Mouse (Mus musculus) MEL (cell line): ENCODE measurements around the gene Pick1. TPM values are rescaled to one million over a fixed set of nuclear protein-coding genes. Genes with fewer than 3 reads are reported as not detected.

Source experiments
- DNase-seq: peaks from one replicate; pipeline ENCODE4 v3.0.0; 2011; ENCODE audit warnings: low read depth, low spot score
- H3K27ac ChIP-seq: 2 replicates; pipeline ENCODE4 v1.5.1; 2012; ENCODE audit warnings: low read depth, mild to moderate bottlenecking, control low read depth, low read length, moderate library complexity; ENCODE audit not compliant: control insufficient read depth
- H3K27me3 ChIP-seq, 2 experiments: fragments of 150-350 bp in 1 of 2; sonication (generic) in 1 of 2; 2 replicates each; pipeline ENCODE4 v1.6.1; 2012; ENCODE audit warnings: low read length in 2 of 2, mild to moderate bottlenecking in 2 of 2, improper control_type of control experiment in 1 of 2, moderate library complexity in 1 of 2; ENCODE audit not compliant: insufficient read depth in 2 of 2, control insufficient read depth in 1 of 2
- H3K36me3 ChIP-seq, 2 experiments: 2 replicates each; pipeline ENCODE4 v1.6.1; 2012 to 2014; ENCODE audit warnings: low read length in 2 of 2, improper control_type of control experiment in 1 of 2, inconsistent platforms in 1 of 2, mild to moderate bottlenecking in 1 of 2; ENCODE audit not compliant: insufficient read depth in 2 of 2, control insufficient read depth in 1 of 2
- H3K4me1 ChIP-seq, 2 experiments: fragments of 150-350 bp in 1 of 2; sonication (generic) in 1 of 2; 2 replicates each; pipeline ENCODE4 v1.6.1; 2012; ENCODE audit warnings: low read length in 2 of 2, improper control_type of control experiment in 1 of 2, mild to moderate bottlenecking in 1 of 2; ENCODE audit not compliant: insufficient read depth in 2 of 2, control insufficient read depth in 1 of 2
- H3K4me3 ChIP-seq, 2 experiments: fragments of 150-350 bp in 1 of 2; sonication (generic) in 1 of 2; 2 replicates each; pipeline ENCODE4 v1.5.1; 2012; ENCODE audit warnings: low read depth in 2 of 2, low read length in 2 of 2, mild to moderate bottlenecking in 2 of 2, moderate library complexity in 2 of 2, control low read depth in 1 of 2, improper control_type of control experiment in 1 of 2; ENCODE audit not compliant: control insufficient read depth in 1 of 2, insufficient read depth in 1 of 2
- H3K79me2 ChIP-seq: 2 replicates; pipeline ENCODE4 v1.6.1; 2012; ENCODE audit warnings: mild to moderate bottlenecking, low read length, moderate library complexity; ENCODE audit not compliant: control insufficient read depth, poor library complexity, insufficient read depth
- H3K9ac ChIP-seq: 2 replicates; pipeline ENCODE4 v1.6.1; 2012; ENCODE audit warnings: low read depth, mild to moderate bottlenecking, control low read depth, low read length, moderate library complexity; ENCODE audit not compliant: control insufficient read depth, poor library complexity, severe bottlenecking
- H3K9me3 ChIP-seq: fragments of 150-350 bp; sonication (generic); replicated peaks from 2 replicates; pipeline ENCODE4 v1.6.1; 2012; ENCODE audit warnings: mild to moderate bottlenecking, low read length, improper control_type of control experiment, moderate library complexity; ENCODE audit not compliant: insufficient read depth
- BHLHE40 ChIP-seq: IDR thresholded peaks from 2 replicates; pipeline ENCODE4 v1.6.1; 2012; ENCODE audit warnings: low read depth, mild to moderate bottlenecking, inconsistent platforms, low read length, improper control_type of control experiment, borderline replicate concordance
- CHD1 ChIP-seq: IDR thresholded peaks from 2 replicates; pipeline ENCODE4 v1.6.1; 2012; ENCODE audit warnings: low read depth, mild to moderate bottlenecking, inconsistent platforms, low read length, improper control_type of control experiment
- CHD2 ChIP-seq: IDR thresholded peaks from 2 replicates; pipeline ENCODE4 v1.6.1; 2011; ENCODE audit warnings: low read length, improper control_type of control experiment
- E2F4 ChIP-seq: IDR thresholded peaks from 2 replicates; pipeline ENCODE4 v1.6.1; 2011; ENCODE audit warnings: low read depth, low read length, improper control_type of control experiment, borderline replicate concordance
- ELF1 ChIP-seq: IDR thresholded peaks from 2 replicates; pipeline ENCODE4 v1.6.1; 2014; ENCODE audit warnings: low read depth, mild to moderate bottlenecking, inconsistent platforms, low read length, improper control_type of control experiment, moderate library complexity
- ETS1 ChIP-seq: IDR thresholded peaks from 2 replicates; pipeline ENCODE4 v1.6.1; 2012; ENCODE audit warnings: low read depth, mild to moderate bottlenecking, inconsistent platforms, low read length, improper control_type of control experiment, moderate library complexity
- JUND ChIP-seq: IDR thresholded peaks from 2 replicates; pipeline ENCODE4 v1.6.1; 2011; ENCODE audit warnings: low read depth, mild to moderate bottlenecking, improper control_type of control experiment, low read length
- KAT2A ChIP-seq: conservative IDR thresholded peaks from 2 replicates; pipeline ENCODE4 v1.6.1; 2012; ENCODE audit warnings: low read depth, low read length, improper control_type of control experiment, inconsistent platforms
- MAFK ChIP-seq: IDR thresholded peaks from 2 replicates; pipeline ENCODE4 v1.6.1; 2011; ENCODE audit warnings: low read depth, mild to moderate bottlenecking, low read length, improper control_type of control experiment, borderline replicate concordance
- MEF2A ChIP-seq: IDR thresholded peaks from 2 replicates; pipeline ENCODE4 v1.6.1; 2014; ENCODE audit warnings: low read depth, mild to moderate bottlenecking, inconsistent platforms, low read length, improper control_type of control experiment; ENCODE audit not compliant: poor library complexity, insufficient replicate concordance, severe bottlenecking; ENCODE audit errors: extremely low read depth
- NELFE ChIP-seq: IDR thresholded peaks from 2 replicates; pipeline ENCODE4 v1.6.1; 2011; ENCODE audit warnings: low read depth, low read length, improper control_type of control experiment
- POLR2AphosphoS2 ChIP-seq: IDR thresholded peaks from 2 replicates; pipeline ENCODE4 v1.6.1; 2011; ENCODE audit warnings: low read length, improper control_type of control experiment
- POLR2AphosphoS5 ChIP-seq: IDR thresholded peaks from 2 replicates; pipeline ENCODE4 v1.6.1; 2012; ENCODE audit warnings: low read depth, borderline replicate concordance, mild to moderate bottlenecking, inconsistent platforms, low read length, moderate library complexity, mixed read lengths
- RAD21 ChIP-seq: IDR thresholded peaks from 2 replicates; pipeline ENCODE4 v1.6.1; 2011; ENCODE audit warnings: mild to moderate bottlenecking, low read depth, low read length, improper control_type of control experiment
- TAL1 ChIP-seq: IDR thresholded peaks from 2 replicates; pipeline ENCODE4 v1.6.1; 2012; ENCODE audit warnings: mild to moderate bottlenecking, inconsistent platforms, low read length, moderate library complexity, mixed read lengths
- TBP ChIP-seq: IDR thresholded peaks from 2 replicates; pipeline ENCODE4 v1.8.0; 2011; ENCODE audit warnings: low read depth, low read length, improper control_type of control experiment
- TCF12 ChIP-seq: IDR thresholded peaks from 2 replicates; pipeline ENCODE4 v1.6.1; 2014; ENCODE audit warnings: low read depth, mild to moderate bottlenecking, inconsistent platforms, low read length, improper control_type of control experiment, moderate library complexity
- UBTF ChIP-seq: IDR thresholded peaks from 2 replicates; pipeline ENCODE4 v1.6.1; 2012; ENCODE audit warnings: low read depth, mild to moderate bottlenecking, inconsistent platforms, low read length, improper control_type of control experiment, moderate library complexity, borderline replicate concordance; ENCODE audit not compliant: insufficient read depth
- USF1 ChIP-seq: IDR thresholded peaks from 2 replicates; pipeline ENCODE4 v1.6.1; 2014; ENCODE audit warnings: low read depth, mild to moderate bottlenecking, inconsistent platforms, low read length, improper control_type of control experiment, moderate library complexity
- USF2 ChIP-seq, 2 experiments: IDR thresholded peaks; 2 replicates each; pipeline ENCODE4 v1.6.1; 2011 to 2012; ENCODE audit warnings: improper control_type of control experiment in 2 of 2, low read length in 2 of 2, borderline replicate concordance in 1 of 2, inconsistent platforms in 1 of 2, low read depth in 1 of 2, mild to moderate bottlenecking in 1 of 2; ENCODE audit not compliant: insufficient read depth in 1 of 2
- ZC3H11A ChIP-seq: IDR thresholded peaks from 2 replicates; pipeline ENCODE4 v1.6.1; 2012; ENCODE audit warnings: low read depth, mild to moderate bottlenecking, inconsistent platforms, low read length, improper control_type of control experiment
- ZKSCAN1 ChIP-seq: IDR thresholded peaks from 2 replicates; pipeline ENCODE4 v1.6.1; 2012; ENCODE audit warnings: low read depth, mild to moderate bottlenecking, inconsistent platforms, low read length, improper control_type of control experiment, moderate library complexity
- ZNF384 ChIP-seq: IDR thresholded peaks from 2 replicates; pipeline ENCODE4 v1.6.1; 2012; ENCODE audit warnings: low read depth, mild to moderate bottlenecking, inconsistent platforms, low read length, improper control_type of control experiment
- polyA plus RNA-seq, 2 experiments: library from polyadenylated mRNA; stranded (reverse) in 1 of 2; unstranded in 1 of 2; fragments of >175 nt in 1 of 2; fragments of >200 nt in 1 of 2; gene quantifications; 2 replicates each; pipeline versions ENCODE4 v1.2.1 to v1.2.4; 2012; ENCODE audit warnings: low replicate concordance in 2 of 2, low read depth in 1 of 2; ENCODE audit not compliant: insufficient read length in 2 of 2, insufficient read depth in 1 of 2, missing spikeins in 1 of 2
- total RNA-seq: library from RNA; depleted of rRNA; stranded (reverse); fragments of 300-350 nt; gene quantifications from 2 replicates; pipeline ENCODE4 v1.2.3, GENCODE M21; 2012

Pick1 gene
- total and polyA plus RNA-seq, 3 experiments = 20.8 to 24.3 TPM; not detected in 1

DNA sequence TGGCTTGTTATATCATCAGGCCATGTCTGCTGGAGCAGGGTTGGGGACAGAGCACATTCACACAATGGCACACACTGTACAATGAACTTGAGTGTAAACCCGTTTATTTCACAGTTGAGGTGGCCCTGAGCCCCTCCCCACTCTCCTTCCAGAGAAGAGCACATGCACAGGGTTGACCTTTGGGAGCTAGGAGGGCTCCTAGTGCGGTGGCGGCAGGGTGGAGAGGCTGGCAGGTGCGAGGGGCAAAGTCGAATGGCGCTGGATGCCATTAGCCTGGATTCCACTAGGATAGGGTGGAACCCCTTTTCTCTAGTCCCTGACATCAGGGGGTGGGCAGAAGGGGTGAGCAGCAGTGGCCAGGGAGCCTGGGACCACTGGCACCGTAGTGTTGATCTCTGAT lies 57.2 kb downstream of the Pick1 start:
- Histone ChIP-seq H3K79me2 (no peaks in the 10 kb centered on the region), H3K9ac (no peak overlapping the region), H3K27me3 (no peaks in the 10 kb centered on the region), H3K36me3 (peaks cover 0 to 9% of the 10 kb centered on the region in 2 experiments; a peak in 2 of 4 replicates), H3K9me3 (no peaks in the 10 kb centered on the region), H3K27ac (no peak overlapping the region), H3K4me1 (peaks cover 3 to 7% of the 10 kb centered on the region in 2 experiments; a peak in 3 of 4 replicates), H3K4me3 (no peak overlapping the region)
- no peak for DNase-seq
- TF ChIP-seq MEF2A (no peak), ETS1 (no peak), JUND (no peak), ELF1 (no peak), KAT2A (no peak), ZNF384 (no peak), ZKSCAN1 (no peak), NELFE (no peak)

DNA sequence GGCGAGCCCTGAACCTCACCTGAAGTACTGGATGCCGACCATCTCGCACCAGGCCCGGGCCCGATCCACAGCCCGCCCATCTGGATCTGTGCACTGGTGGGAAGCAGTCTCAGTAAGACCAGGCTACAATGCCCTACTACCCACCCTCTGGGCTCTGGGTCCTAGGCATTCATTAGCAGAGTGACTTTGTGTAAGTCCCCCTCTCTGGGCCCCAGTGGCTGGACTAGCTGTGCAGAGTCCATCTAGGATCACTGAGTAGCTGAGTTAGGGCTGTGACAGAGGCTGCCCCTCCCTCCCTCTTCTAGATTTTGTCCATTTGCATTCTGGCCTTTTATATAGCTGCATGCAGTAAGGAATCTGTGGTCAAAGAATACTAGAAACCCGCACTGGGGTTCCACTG lies 58.1 kb downstream of the Pick1 start:
- H3K36me3 ChIP-seq = peaks cover 0 to 2% of the 10 kb centered on the region in 2 experiments; a peak in 1 of 4 replicates
- TF ChIP-seq POLR2AphosphoS2 (no peak), BHLHE40 (no peak), E2F4 (no peak), CHD2 (no peak), TBP (no peak), MEF2A (no peak), TCF12 (no peak), KAT2A (no peak), UBTF (no peak), ELF1 (no peak), MAFK (no peak), POLR2AphosphoS5 (no peak), CHD1 (no peak), TAL1 (no peak), ZC3H11A (no peak), JUND (no peak), RAD21 (no peak), USF2 (IDR thresholded peaks at IDR 0.05; ENCODE audit: borderline replicate concordance in 1 of 2, insufficient read depth in 1 of 2, low read depth in 1 of 2, low read length in 2 of 2) (no peak), USF1 (no peak)
- TF ChIP-seq, all 39 proteins: peak for 0
- Histone ChIP-seq H3K27ac (no peak overlapping the region), H3K79me2 (no peaks in the 10 kb centered on the region), H3K9me3 (no peaks in the 10 kb centered on the region), H3K27me3 (no peaks in the 10 kb centered on the region), H3K9ac (no peak overlapping the region), H3K4me3 (no peak overlapping the region), H3K4me1 (no peaks in the 10 kb centered on the region; a peak in 1 of 4 replicates)
- DNase-seq = no peak
